Mouse (Mus musculus) mature B cell (primary cell): ENCODE measurements around the gene Mark2.
"Not testable (repeated sequence)": the region's sequence is repeated elsewhere in the genome, so short reads cannot be mapped to it uniquely, and the experiment has no call there.

Experiments used
- in situ Hi-C: fragments of 300-500 bp; cut with MboI; formaldehyde crosslinking; loops from 2 replicates; pipeline ENCODE4 v1.14.3; 2019

Mark2 gene

GRCm38 (mm10) chr19:7341512-7342397 lies at the start of gene Mark2:
TSS of gene Mark2 (minus strand) at chr19:7341860.
- in situ Hi-C loops = no loop called here

DNA sequence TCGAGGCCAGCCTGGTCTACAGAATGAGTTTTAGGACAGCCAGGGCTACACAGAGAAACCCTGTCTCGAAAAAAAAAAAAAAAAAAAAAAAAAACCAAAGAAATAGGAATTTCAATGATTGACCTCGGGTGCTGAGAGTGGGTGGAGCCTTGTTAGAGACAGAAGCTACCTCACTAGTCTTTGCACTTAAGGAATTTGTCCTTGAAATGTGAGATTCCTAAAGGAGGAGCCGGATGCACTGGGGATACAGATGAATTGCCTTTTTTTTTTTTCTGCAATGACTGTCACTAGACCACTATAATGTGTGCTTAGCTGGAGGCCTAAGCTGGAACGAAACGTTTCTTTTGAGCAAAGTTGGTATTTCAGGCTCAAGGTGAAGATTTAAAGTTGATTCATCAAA lies 46.8 kb upstream of the Mark2 start:
- in situ Hi-C loops = no loop called here

GRCm38 (mm10) chr19:7386042-7386441 lies 44.4 kb upstream of the Mark2 start:
- in situ Hi-C loops = no loop called here

GRCm38 (mm10) chr19:7382903-7383865 lies 41.5 kb upstream of the Mark2 start, which contains the start of gene Spindoc:
TSS of gene Spindoc (minus strand) at chr19:7382994.
- in situ Hi-C loops = no loop called here

GRCm38 (mm10) chr19:7382248-7382902 lies 40.7 kb upstream of the Mark2 start:
- in situ Hi-C loops = no loop called here

DNA sequence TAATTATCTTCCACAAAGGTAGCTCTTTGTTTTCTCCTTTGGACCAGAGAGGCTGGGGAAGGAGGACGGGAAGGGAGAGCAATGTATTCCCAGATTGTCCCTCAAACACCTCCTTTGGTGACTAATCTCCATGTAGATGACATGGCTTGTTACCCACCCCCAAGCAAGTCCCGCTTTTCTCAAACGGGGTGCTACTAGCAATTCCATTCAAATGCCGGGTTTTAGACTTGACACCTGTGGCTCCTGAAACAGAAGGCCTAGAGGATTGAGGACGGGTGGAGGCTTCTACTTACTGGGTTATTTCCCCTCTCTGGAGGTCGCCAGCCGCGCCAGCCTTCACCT lies 40.2 kb upstream of the Mark2 start:
- in situ Hi-C loops = no loop called here

DNA sequence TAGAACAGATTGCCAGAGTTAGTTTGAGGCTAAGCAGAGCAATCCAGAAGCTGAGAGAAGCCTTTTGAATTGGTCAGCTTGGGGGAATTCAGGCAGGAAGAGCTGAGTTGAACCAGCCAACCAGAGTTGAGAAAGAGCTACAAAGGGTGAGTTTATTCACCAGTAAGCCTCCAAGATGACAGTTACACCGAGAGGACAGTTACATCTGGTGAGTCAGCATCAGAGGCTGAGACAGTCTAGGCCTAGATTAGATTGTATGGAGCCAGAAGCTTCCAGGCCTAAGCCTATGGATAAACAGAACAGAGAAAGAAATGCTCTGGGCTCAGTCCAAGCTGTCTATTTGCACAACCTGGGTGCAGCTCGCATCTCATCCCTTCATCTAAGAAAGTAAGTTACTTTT lies 36.0 kb upstream of the Mark2 start:
- in situ Hi-C loops = no loop called here

- in situ Hi-C loops = no loop called here
These were observed 32.8 kb upstream of the Mark2 start for GRCm38 (mm10) chr19:7374491-7374890.

DNA sequence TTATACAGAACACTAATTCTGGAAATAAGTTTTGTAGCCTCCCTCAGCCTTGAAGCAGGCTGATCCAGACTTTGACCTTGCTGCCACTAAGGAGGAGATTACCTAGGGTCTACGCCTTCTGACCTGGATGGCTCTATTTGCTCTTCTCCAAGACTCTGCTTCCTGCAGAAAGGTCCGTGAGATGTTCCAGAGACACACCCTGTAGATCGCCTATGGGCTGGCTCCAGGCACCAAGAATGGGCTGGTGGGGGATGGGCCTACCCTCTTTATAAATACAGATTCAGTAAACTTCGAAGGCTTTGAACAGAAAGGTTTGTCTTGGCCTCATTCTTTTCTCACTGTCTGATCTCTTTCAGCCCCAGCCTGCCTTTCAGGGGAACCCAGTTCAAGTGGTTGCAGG lies 27.8 kb upstream of the Mark2 start:
- in situ Hi-C loops = not testable (repeated sequence)

GRCm38 (mm10) chr19:7353636-7354035 lies 12.0 kb upstream of the Mark2 start:
- in situ Hi-C loops = no loop called here

DNA sequence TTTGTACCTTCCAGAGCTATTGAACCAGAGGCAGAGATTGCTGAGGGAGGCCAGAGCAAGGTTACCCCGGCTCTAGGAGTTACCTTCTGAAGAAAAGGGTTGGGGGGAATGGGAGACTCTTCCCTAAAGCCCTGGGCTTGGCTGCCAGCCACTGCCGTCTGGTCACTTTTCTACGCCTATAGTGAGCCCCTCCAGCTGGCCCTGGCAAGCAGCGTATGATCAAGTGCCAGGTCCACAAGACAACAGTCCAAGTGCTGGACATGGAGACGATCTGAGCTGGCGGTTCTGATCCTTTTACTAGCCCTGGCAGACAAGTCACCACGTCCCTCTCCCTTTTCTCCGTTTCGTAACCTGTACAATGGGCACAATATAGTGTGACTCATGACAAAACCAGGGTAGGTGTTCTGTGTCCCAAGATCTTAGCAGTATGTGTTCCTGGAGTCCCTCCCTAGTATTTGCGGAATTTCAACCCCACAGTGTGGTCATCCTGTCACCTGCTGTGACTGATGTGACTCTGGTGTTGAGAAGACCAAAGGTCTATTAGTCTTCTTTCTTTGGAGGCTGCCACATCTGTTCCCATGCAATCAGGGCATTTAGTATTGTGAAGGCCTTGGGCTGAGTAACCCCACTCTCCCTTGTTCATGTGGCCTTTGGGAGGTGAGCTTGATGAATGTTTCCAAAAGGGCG lies 11.3 kb upstream of the Mark2 start:
- in situ Hi-C loops = no loop called here

DNA sequence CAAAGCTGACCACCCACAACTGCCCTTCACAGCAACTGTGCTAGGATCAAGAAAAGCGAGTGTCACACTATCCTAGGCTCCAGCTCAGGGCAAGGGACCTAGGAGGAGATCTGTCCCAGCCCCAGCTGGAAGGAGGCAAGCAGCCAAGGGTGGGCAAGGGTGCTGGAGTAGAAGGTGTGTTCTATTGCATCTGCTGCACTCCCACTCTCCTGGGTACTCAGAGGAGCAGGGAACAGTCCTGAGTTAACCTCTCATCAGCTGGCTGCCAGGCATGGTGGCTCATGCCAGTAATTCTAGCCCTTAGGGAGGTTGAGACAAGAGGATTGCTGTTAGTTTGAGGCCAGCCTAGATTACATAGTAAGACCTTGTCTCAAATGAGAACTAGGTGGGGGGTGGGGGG lies 8.3 kb upstream of the Mark2 start:
- in situ Hi-C loops = loop anchor here (5.0 kb wide), 1 partner anchor 83 kb away; the partner anchor contains the start of gene Rcor2

DNA sequence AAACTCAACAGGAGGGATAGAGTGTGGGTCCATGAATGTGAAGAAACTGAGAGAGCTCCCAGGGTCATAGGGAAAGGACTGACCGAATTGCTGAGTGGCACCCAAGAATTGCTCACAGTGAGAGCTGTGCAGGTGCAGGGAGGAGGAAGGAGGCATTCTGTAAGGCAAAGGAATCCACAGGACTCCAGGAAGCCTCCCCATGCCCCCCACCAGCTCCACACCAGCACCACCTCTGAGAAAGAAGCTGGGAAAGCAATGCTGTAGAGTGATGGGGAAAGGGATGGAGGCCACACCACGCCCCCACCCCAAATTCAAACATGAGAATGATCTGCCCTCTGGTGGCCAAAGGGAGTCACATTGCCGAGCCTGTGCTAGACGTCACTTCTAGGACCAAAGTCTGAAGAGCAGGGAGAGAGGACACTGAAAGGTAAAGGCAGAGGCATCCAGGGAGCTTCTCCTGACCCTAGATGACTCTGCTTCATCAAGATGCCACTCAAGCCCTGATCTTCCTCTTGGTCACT lies 3.6 kb upstream of the Mark2 start:
- in situ Hi-C loops = loop anchor here (5.0 kb wide), 1 partner anchor 78 kb away; the partner anchor contains the start of gene Rcor2

- in situ Hi-C loops = no loop called here
These were observed 986 bp upstream of the Mark2 start for GRCm38 (mm10) chr19:7342646-7343045.

GRCm38 (mm10) chr19:7340780-7341475 lies 732 bp downstream of the Mark2 start:
- in situ Hi-C loops = no loop called here

DNA sequence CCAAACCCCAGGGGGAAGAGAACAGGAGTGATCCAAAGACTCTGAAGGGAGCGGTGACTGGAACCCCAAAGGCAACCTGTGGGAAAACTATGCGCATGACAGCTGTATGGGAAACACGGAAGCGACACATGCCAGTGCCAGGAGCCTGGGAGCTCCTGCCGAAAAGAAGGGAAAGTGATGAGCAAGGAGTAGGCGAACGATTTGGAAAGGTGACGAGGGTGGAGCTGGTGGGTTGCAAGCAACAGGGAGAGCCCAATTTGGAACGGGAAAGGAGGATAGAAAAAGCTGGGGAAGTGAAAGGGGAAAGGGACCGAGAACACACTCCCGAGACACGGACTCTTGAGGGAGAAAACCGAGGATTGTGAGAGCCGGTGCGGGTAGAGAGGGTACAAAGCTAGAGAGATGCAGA lies 1.3 kb downstream of the Mark2 start:
- in situ Hi-C loops = no loop called here

DNA sequence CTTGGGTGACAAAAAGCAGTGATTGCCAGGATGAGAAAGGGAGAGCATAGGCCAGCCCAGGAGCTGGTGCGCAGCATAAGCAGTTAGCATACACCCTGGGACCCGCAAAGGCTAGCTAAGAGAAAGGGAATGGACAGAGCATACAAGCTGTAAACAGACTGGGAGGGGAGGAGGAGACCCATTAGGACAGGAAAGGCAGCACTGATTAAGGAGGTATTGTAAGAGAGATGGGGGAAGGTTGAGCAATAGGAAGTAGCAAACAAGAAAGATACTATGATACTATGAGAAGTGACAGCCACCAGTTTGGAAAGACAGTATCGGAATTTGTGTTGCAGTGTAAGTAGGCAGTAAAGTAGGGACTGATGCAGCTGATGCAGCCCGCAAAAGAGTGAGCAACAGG lies 1.8 kb downstream of the Mark2 start:
- in situ Hi-C loops = no loop called here

GRCm38 (mm10) chr19:7339026-7339425 lies 2.6 kb downstream of the Mark2 start:
- in situ Hi-C loops = no loop called here

DNA sequence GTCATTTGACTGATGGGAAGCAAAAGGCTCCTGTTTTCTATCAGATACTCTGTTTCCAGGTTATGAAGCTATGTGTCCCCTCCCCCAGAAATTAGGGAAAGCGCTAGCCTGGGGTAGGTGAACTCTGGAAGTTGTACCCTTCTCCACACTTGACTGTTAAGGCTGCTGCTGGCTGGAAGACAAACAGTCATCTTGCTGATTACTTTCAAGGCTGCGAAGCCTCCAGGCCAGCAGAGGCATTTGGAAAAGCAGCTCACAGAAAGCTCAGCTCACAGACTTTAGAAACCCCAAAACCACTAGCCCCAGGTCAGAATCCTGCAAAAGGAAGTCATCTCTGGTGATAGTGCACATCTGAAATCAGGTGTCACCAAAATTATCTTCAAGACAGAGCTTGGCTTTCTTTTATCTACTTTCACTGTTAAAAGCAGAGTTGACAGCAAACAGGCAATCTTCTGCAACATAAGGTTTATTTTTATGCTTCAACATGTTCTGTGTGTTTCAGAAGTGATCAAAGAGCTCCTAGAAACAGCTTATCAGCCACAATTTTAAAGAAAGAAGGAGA lies 3.8 kb downstream of the Mark2 start:
- in situ Hi-C loops = no loop called here

DNA sequence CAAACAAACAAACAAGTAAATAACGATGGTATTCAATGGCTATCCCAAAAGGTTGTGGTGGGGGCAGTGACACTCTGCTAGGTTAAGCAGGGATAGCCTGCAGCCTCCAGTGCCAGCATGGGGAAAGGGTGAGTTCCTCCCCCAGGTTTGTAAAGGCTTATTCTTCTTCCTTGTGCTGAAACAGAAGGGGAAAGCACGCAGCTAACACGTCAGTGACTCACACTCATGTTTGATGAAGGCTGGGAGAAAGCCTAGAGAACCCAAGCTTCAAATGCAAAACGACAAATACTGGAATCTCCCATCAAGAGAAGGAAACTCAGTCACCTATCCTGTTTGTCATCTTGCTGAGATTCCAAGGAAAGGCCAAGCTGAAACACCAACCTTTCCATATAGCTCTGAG lies 6.0 kb downstream of the Mark2 start:
- in situ Hi-C loops = no loop called here
